Mouse (Mus musculus): ENCODE data around the gene Fam149b. TPM values are rescaled to one million over a fixed set of nuclear protein-coding genes. Genes with fewer than 3 reads are reported as not detected.

Gene Fam149b
- polyA plus RNA-seq, 1 experiment from 2014 or later, result 29.5 TPM

GRCm38 (mm10) chr14:20340866-20341265, 7.1 kb upstream of the Fam149b start:
- Histone ChIP-seq H3K4me1 (ENCODE audit: control insufficient read depth, insufficient read depth, low read length) (no peaks in the 10 kb centered on the region), H3K27ac (ENCODE audit: low read length) (no peak overlapping the region), H3K27me3 (ENCODE audit: control insufficient read depth, insufficient read depth, low read length) (no peaks in the 10 kb centered on the region), H3K4me3 (replicated peaks; ENCODE audit: low read length) (no peak overlapping the region), H3K9me3 (replicated peaks; ENCODE audit: control insufficient read depth, low read length) (no peaks in the 10 kb centered on the region), H3K36me3 (ENCODE audit: control insufficient read depth, insufficient read depth, low read length) (peaks cover 10% of the 10 kb centered on the region), H3K9ac (ENCODE audit: low read length) (no peak overlapping the region), H3K4me2 (ENCODE audit: low read depth, low read length) (no peak overlapping the region)
- ATAC-seq (ENCODE audit: insufficient read depth, low FRiP score), result no peak
- 68% methylated on average over 7 of the region's 7 CpGs for WGBS

- Histone ChIP-seq H3K9ac (ENCODE audit: low read length) (no peak overlapping the region), H3K36me3 (ENCODE audit: control insufficient read depth, insufficient read depth, low read length) (no peaks in the 10 kb centered on the region), H3K4me1 (ENCODE audit: control insufficient read depth, insufficient read depth, low read length) (peaks cover 17% of the 10 kb centered on the region), H3K9me3 (replicated peaks; ENCODE audit: control insufficient read depth, low read length) (no peaks in the 10 kb centered on the region), H3K27ac (ENCODE audit: low read length) (no peak overlapping the region), H3K27me3 (ENCODE audit: control insufficient read depth, insufficient read depth, low read length) (no peaks in the 10 kb centered on the region), H3K4me3 (replicated peaks; ENCODE audit: low read length) (no peak overlapping the region), H3K4me2 (ENCODE audit: low read depth, low read length) (0 out of 2 replicates have a peak overlapping the region, but pooled peaks have one; percentile 79)
- WGBS, result 77% methylated on average over 9 of the region's 9 CpGs
- no peak for ATAC-seq (ENCODE audit: insufficient read depth, low FRiP score)
These were observed 2.1 kb upstream of the Fam149b start for GRCm38 (mm10) chr14:20345885-20346284.

GRCm38 (mm10) chr14:20347441-20347990, 446 bp upstream of the Fam149b start:
- peak; percentile 50; the same call in 1 of the 2 replicates for ATAC-seq (ENCODE audit: insufficient read depth, low FRiP score)
- Histone ChIP-seq H3K27me3 (ENCODE audit: control insufficient read depth, insufficient read depth, low read length) (no peaks in the 10 kb centered on the region), H3K4me1 (ENCODE audit: control insufficient read depth, insufficient read depth, low read length) (peaks cover 17% of the 10 kb centered on the region), H3K27ac (ENCODE audit: low read length) (peak overlapping the region; percentile 86), H3K4me3 (replicated peaks; ENCODE audit: low read length) (peak overlapping the region; percentile 67), H3K4me2 (ENCODE audit: low read depth, low read length) (peak overlapping the region; percentile 79), H3K36me3 (ENCODE audit: control insufficient read depth, insufficient read depth, low read length) (no peaks in the 10 kb centered on the region), H3K9ac (ENCODE audit: low read length) (peak overlapping the region; percentile 97), H3K9me3 (replicated peaks; ENCODE audit: control insufficient read depth, low read length) (no peaks in the 10 kb centered on the region)
- 4% methylated on average over 15 of the region's 15 CpGs for WGBS

GRCm38 (mm10) chr14:20363230-20363629, 15.3 kb downstream of the Fam149b start:
- WGBS, result 88% methylated on average over 4 of the region's 4 CpGs
- no peaks in the 10 kb centered on the region for H3K4me1 ChIP-seq (ENCODE audit: control insufficient read depth, insufficient read depth, low read length)
- no peaks in the 10 kb centered on the region for H3K9me3 ChIP-seq (replicated peaks; ENCODE audit: control insufficient read depth, low read length)
- H3K9ac ChIP-seq (ENCODE audit: low read length), result no peak overlapping the region
- no peaks in the 10 kb centered on the region for H3K27me3 ChIP-seq (ENCODE audit: control insufficient read depth, insufficient read depth, low read length)
- H3K36me3 ChIP-seq (ENCODE audit: control insufficient read depth, insufficient read depth, low read length), result peaks cover 22% of the 10 kb centered on the region; the same call in 1 of the 2 replicates
- H3K4me3 ChIP-seq (replicated peaks; ENCODE audit: low read length), result no peak overlapping the region
- H3K4me2 ChIP-seq (ENCODE audit: low read depth, low read length), result no peak overlapping the region
- ATAC-seq (ENCODE audit: insufficient read depth, low FRiP score), result no peak
- no peak overlapping the region for H3K27ac ChIP-seq (ENCODE audit: low read length)

- Histone ChIP-seq H3K27me3 (ENCODE audit: control insufficient read depth, insufficient read depth, low read length) (no peaks in the 10 kb centered on the region), H3K9ac (ENCODE audit: low read length) (no peak overlapping the region), H3K4me3 (replicated peaks; ENCODE audit: low read length) (no peak overlapping the region), H3K9me3 (replicated peaks; ENCODE audit: control insufficient read depth, low read length) (no peaks in the 10 kb centered on the region), H3K4me1 (ENCODE audit: control insufficient read depth, insufficient read depth, low read length) (no peaks in the 10 kb centered on the region), H3K27ac (ENCODE audit: low read length) (no peak overlapping the region), H3K4me2 (ENCODE audit: low read depth, low read length) (no peak overlapping the region), H3K36me3 (ENCODE audit: control insufficient read depth, insufficient read depth, low read length) (peaks cover 12% of the 10 kb centered on the region; the same call in 1 of the 2 replicates)
- ATAC-seq (ENCODE audit: insufficient read depth, low FRiP score), result no peak
- WGBS, result 97% methylated on average over 3 of the region's 3 CpGs
These were observed 20.3 kb downstream of the Fam149b start for GRCm38 (mm10) chr14:20368271-20368670.

GRCm38 (mm10) chr14:20370798-20371197, 22.8 kb downstream of the Fam149b start:
- no peak for ATAC-seq (ENCODE audit: insufficient read depth, low FRiP score)
- 76% methylated on average over 7 of the region's 7 CpGs for WGBS
- Histone ChIP-seq H3K27ac (ENCODE audit: low read length) (no peak overlapping the region), H3K9ac (ENCODE audit: low read length) (no peak overlapping the region), H3K9me3 (replicated peaks; ENCODE audit: control insufficient read depth, low read length) (no peaks in the 10 kb centered on the region), H3K4me2 (ENCODE audit: low read depth, low read length) (no peak overlapping the region), H3K27me3 (ENCODE audit: control insufficient read depth, insufficient read depth, low read length) (no peaks in the 10 kb centered on the region), H3K36me3 (ENCODE audit: control insufficient read depth, insufficient read depth, low read length) (peaks cover 7% of the 10 kb centered on the region; the same call in 1 of the 2 replicates), H3K4me1 (ENCODE audit: control insufficient read depth, insufficient read depth, low read length) (no peaks in the 10 kb centered on the region), H3K4me3 (replicated peaks; ENCODE audit: low read length) (no peak overlapping the region)

GRCm38 (mm10) chr14:20371854-20372253, 23.9 kb downstream of the Fam149b start:
- Histone ChIP-seq H3K36me3 (ENCODE audit: control insufficient read depth, insufficient read depth, low read length) (peaks cover 7% of the 10 kb centered on the region; the same call in 1 of the 2 replicates), H3K4me2 (ENCODE audit: low read depth, low read length) (no peak overlapping the region), H3K9ac (ENCODE audit: low read length) (no peak overlapping the region), H3K9me3 (replicated peaks; ENCODE audit: control insufficient read depth, low read length) (no peaks in the 10 kb centered on the region), H3K27ac (ENCODE audit: low read length) (no peak overlapping the region), H3K27me3 (ENCODE audit: control insufficient read depth, insufficient read depth, low read length) (no peaks in the 10 kb centered on the region), H3K4me3 (replicated peaks; ENCODE audit: low read length) (no peak overlapping the region), H3K4me1 (ENCODE audit: control insufficient read depth, insufficient read depth, low read length) (no peaks in the 10 kb centered on the region)
- ATAC-seq (ENCODE audit: insufficient read depth, low FRiP score), result no peak
- WGBS, result 88% methylated on average over 1 of the region's 1 CpGs

- no peaks in the 10 kb centered on the region for H3K36me3 ChIP-seq (ENCODE audit: control insufficient read depth, insufficient read depth, low read length)
- H3K9me3 ChIP-seq (replicated peaks; ENCODE audit: control insufficient read depth, low read length), result no peaks in the 10 kb centered on the region
- H3K4me1 ChIP-seq (ENCODE audit: control insufficient read depth, insufficient read depth, low read length), result no peaks in the 10 kb centered on the region
- ATAC-seq (ENCODE audit: insufficient read depth, low FRiP score), result no peak
- no peak overlapping the region for H3K27ac ChIP-seq (ENCODE audit: low read length)
- H3K9ac ChIP-seq (ENCODE audit: low read length), result no peak overlapping the region
- 53% methylated on average over 4 of the region's 4 CpGs for WGBS
- no peak overlapping the region for H3K4me2 ChIP-seq (ENCODE audit: low read depth, low read length)
- H3K4me3 ChIP-seq (replicated peaks; ENCODE audit: low read length), result no peak overlapping the region
- no peaks in the 10 kb centered on the region for H3K27me3 ChIP-seq (ENCODE audit: control insufficient read depth, insufficient read depth, low read length)
These were observed 29.2 kb downstream of the Fam149b start for GRCm38 (mm10) chr14:20377112-20377521.

GRCm38 (mm10) chr14:20378313-20379061, 30.5 kb downstream of the Fam149b start:
- H3K4me3 ChIP-seq (replicated peaks; ENCODE audit: low read length), result no peak overlapping the region
- H3K27me3 ChIP-seq (ENCODE audit: control insufficient read depth, insufficient read depth, low read length), result no peaks in the 10 kb centered on the region
- H3K27ac ChIP-seq (ENCODE audit: low read length), result no peak overlapping the region
- no peaks in the 10 kb centered on the region for H3K4me1 ChIP-seq (ENCODE audit: control insufficient read depth, insufficient read depth, low read length)
- no peaks in the 10 kb centered on the region for H3K9me3 ChIP-seq (replicated peaks; ENCODE audit: control insufficient read depth, low read length)
- peak; percentile 82 for ATAC-seq (ENCODE audit: insufficient read depth, low FRiP score)
- 37% methylated on average over 13 of the region's 13 CpGs for WGBS
- peaks cover 4% of the 10 kb centered on the region; the same call in 1 of the 2 replicates for H3K36me3 ChIP-seq (ENCODE audit: control insufficient read depth, insufficient read depth, low read length)
- no peak overlapping the region for H3K9ac ChIP-seq (ENCODE audit: low read length)
- no peak overlapping the region for H3K4me2 ChIP-seq (ENCODE audit: low read depth, low read length)

Data from stomach, embryonic 16.5 days (tissue).